Comparison of ENCODE assay signal across 8 mouse cellular contexts in the genomic region with DNA sequence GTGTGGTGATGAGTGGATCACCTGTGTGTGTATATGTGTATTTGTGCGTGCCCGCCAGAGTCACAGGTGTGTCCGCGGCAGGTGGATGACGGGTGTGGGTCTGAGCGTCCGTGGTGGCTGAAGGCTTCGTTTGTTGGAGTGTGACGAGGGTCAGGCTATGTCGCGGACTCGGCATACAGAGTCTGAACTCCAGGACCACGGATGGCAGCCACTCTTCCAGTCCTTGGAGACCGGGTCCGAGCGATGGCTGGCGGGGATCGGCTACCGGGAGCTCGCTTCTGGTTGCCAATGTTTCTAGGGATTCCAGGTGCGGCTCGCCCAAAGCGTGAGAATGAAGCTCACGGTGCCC. TPM values are rescaled to one million over a fixed set of nuclear protein-coding genes. Genes with fewer than 3 reads are reported as not detected.
DNase-seq lines count a peak whose midpoint lies in the region; ATAC-seq lines count a peak whose summit lies in the region.

No protein-coding gene starts in this region.

- ATAC-seq in kidney, embryonic 15.5 days (replicated peaks; ENCODE audit: low FRiP score) = peak; percentile 38
- ATAC-seq in heart, embryonic 16.5 days (replicated peaks; ENCODE audit: extremely low read depth, insufficient read depth, low FRiP score) = 0 out of 2 replicates have a peak, but pooled peaks have one; percentile 4
- ATAC-seq in megakaryocyte-erythroid progenitor cell, adult 5-6 weeks (replicated peaks; ENCODE audit: low FRiP score, low TSS enrichment, poor library complexity, severe bottlenecking) = 0 out of 2 replicates have a peak, but pooled peaks have one; percentile 2
- no peak for ATAC-seq in cerebellum, adult (ENCODE audit: insufficient number of reproducible peaks, low FRiP score, low TSS enrichment)

- H3K4me3 ChIP-seq in kidney, embryonic 15.5 days (replicated peaks) = peak overlapping the region; percentile 57
- peak overlapping the region; percentile 74 for H3K4me3 ChIP-seq in heart, embryonic 16.5 days (ENCODE audit: low read length)

- H3K27me3 ChIP-seq in kidney, embryonic 15.5 days = peaks cover 28% of the 10 kb centered on the region
- H3K27me3 ChIP-seq in heart, embryonic 16.5 days (ENCODE audit: control insufficient read depth, insufficient read depth, low read length) = peaks cover 12% of the 10 kb centered on the region

- peak overlapping the region; percentile 91 for H3K4me2 ChIP-seq in kidney, embryonic 15.5 days
- peak overlapping the region; percentile 94 for H3K4me2 ChIP-seq in heart, embryonic 16.5 days (ENCODE audit: low read depth, low read length)

- H3K4me1 ChIP-seq in kidney, embryonic 15.5 days = peaks cover 42% of the 10 kb centered on the region
- peaks cover 11% of the 10 kb centered on the region for H3K4me1 ChIP-seq in heart, embryonic 16.5 days (ENCODE audit: control insufficient read depth, insufficient read depth, low read length)

- H3K27ac ChIP-seq in kidney, embryonic 15.5 days = 0 out of 2 replicates have a peak overlapping the region, but pooled peaks have one; percentile 34
- H3K27ac ChIP-seq in heart, embryonic 16.5 days (ENCODE audit: low read length) = peak overlapping the region; percentile 83

- no peaks in the 10 kb centered on the region for H3K9me3 ChIP-seq in kidney, embryonic 15.5 days (replicated peaks)
- H3K9me3 ChIP-seq in heart, embryonic 16.5 days (replicated peaks; ENCODE audit: control insufficient read depth, low read length) = no peaks in the 10 kb centered on the region

- DNase-seq in kidney, adult 18-20 months = no peak
- peak; percentile 67 for DNase-seq in adipocyte (ENCODE audit: low spot score)
- no peak for DNase-seq in thymus, postnatal 4 days
- DNase-seq in spleen, adult 12 weeks (ENCODE audit: low spot score) = no peak

- H3K9ac ChIP-seq in kidney, embryonic 15.5 days = peak overlapping the region; percentile 61
- H3K9ac ChIP-seq in heart, embryonic 16.5 days (ENCODE audit: low read length) = peak overlapping the region; percentile 86

- under 1% methylated on average over 24 of the region's 24 CpGs for WGBS in kidney, embryonic 15.5 days
- WGBS in heart, embryonic 16.5 days = under 1% methylated on average over 24 of the region's 24 CpGs

- H3K36me3 ChIP-seq in kidney, embryonic 15.5 days = peaks cover 4% of the 10 kb centered on the region; the same call in 1 of the 2 replicates
- H3K36me3 ChIP-seq in heart, embryonic 16.5 days (ENCODE audit: control insufficient read depth, insufficient read depth) = peaks cover 4% of the 10 kb centered on the region; the same call in 1 of the 2 replicates

RNA-seq across cellular contexts. Expression of gene Cdkn1a, which starts 3.2 kb away (rescaled TPM):
- 62.2 and 79.3 TPM in 2 replicates for polyA plus RNA-seq in kidney, embryonic 15.5 days (2015; fragmentation: Nextera tagmentation; extraction: Ambion mirVana)
- polyA plus RNA-seq in heart, embryonic 16.5 days (2015; fragmentation: Nextera tagmentation; extraction: Ambion mirVana) = 70.1 and 70.7 TPM in 2 replicates
- total RNA-seq in megakaryocyte-erythroid progenitor cell, adult 5-6 weeks (2014; fragmentation: Nextera tagmentation) = 2.1 and 6.5 TPM in 2 replicates
- total RNA-seq in megakaryocyte-erythroid progenitor cell, adult 5-6 weeks (2017) = 0.95 and 3.5 TPM in 2 replicates

RNA-seq across cellular contexts. Expression of gene Rab44, which starts 20.0 kb away (rescaled TPM):
- polyA plus RNA-seq in kidney, embryonic 15.5 days (2015; fragmentation: Nextera tagmentation; extraction: Ambion mirVana) = 0.34 and 0.35 TPM in 2 replicates
- 2.2 and 4.4 TPM in 2 replicates for polyA plus RNA-seq in heart, embryonic 16.5 days (2015; fragmentation: Nextera tagmentation; extraction: Ambion mirVana)
- total RNA-seq in megakaryocyte-erythroid progenitor cell, adult 5-6 weeks (2014; fragmentation: Nextera tagmentation) = 14.9 and 23.3 TPM in 2 replicates
- total RNA-seq in megakaryocyte-erythroid progenitor cell, adult 5-6 weeks (2017) = 4.1 and 23.9 TPM in 2 replicates
